Mouse (Mus musculus): ENCODE measurements around the gene H2-Aa. TPM values are rescaled to one million over a fixed set of nuclear protein-coding genes. Genes with fewer than 3 reads are reported as not detected.

H2-Aa gene
- polyA plus RNA-seq, 1 experiment = not detected

DNA sequence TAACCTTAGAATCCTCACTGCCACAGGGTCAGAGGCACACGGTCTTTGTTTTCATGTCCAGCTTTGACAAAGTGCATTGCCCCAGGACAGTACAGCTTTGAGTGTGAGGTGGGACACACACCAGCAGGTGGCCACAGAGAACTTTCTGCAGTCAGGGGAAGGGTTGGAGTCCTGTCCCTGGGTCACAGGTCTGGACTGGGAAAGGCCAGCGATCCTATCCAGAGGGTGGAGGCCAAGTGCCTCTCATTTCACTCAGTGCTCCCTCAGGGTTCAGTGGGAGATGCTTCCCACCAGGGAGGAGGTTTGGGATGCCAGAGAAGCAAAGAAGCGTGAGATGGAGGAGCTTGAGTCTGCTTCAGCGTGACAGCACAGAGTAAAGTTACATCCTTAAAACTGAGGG lies 36.0 kb downstream of the H2-Aa start:
- TF ChIP-seq GATA1 (IDR thresholded peaks at IDR 0.05; ENCODE audit: low read length) = no peak

DNA sequence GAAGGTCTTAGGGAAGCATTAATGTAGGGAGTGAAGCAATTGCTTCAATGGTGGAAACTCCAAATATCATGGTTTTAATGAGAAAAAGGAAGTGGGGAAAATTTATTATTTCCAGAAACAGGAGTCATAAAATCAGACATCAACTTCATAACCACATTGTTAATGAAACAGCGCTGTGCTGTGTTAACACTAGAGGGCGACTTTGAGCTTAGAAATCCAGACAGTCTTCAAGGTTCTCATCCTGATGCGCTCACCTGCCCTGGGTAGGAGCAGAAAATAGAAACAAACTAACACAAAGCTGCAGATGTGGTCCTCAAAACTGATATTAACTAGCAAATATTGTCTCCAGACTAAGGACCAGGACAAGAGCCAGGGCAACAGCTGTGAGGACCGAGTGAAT lies 37.7 kb downstream of the H2-Aa start:
- TF ChIP-seq GATA1 (IDR thresholded peaks at IDR 0.05; ENCODE audit: low read length) = no peak

DNA sequence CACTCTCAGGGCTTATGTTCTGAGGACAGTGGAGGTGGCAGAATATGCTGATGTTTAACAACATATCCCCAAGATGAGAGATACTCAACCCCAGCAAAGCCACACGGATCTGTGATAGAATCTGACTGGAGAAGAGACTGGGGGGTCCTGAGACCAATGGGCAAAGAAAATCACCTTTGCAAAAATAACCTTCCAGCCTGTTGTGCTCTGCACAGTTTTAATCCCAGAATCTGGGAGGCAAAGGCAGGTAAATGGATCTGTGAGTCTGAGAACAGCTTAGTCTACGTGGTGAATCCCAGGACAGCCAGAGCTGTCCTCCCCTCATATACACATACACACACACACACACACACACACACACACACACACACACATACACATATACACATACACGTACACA lies 38.3 kb downstream of the H2-Aa start:
- no peak for TF ChIP-seq GATA1 (IDR thresholded peaks at IDR 0.05; ENCODE audit: low read length)

DNA sequence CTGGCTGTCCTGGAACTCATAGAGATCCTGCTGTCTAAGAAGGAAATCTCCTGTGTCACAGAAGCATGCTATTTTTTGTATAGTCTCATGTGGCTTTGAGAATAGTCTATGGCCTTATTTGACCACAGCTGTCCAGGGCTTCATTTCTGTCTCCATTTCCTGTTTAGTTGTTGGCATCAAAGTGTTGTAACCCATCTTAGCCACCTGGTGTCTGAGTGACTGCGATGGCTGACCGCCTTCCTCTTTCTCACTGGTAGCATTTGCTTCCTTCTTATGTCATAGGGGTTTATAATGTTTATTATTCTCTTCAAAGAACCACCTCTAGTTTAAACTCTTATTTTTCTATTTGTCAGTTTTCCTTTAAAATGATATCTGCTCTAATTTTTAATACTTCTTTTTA lies 38.9 kb downstream of the H2-Aa start:
- TF ChIP-seq GATA1 (IDR thresholded peaks at IDR 0.05; ENCODE audit: low read length) = no peak

DNA sequence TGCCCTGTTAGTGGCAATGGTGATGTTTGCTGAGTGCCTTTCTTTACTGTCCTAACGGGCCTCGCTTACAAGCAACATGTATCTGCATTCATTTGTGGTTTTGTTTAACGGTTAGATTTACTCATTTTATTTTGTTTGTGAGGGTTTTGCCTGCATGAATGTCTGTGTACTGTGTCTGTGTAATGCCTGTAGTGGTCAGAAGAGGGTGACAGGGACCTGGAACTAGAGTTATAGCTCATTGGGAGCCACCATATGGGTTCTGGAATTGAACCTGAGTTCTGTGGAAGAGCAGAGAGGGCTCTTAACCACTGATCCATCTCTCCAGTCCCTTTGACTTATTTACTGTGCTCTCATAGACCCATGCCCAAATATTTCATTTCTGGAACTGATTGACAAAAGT lies 40.6 kb downstream of the H2-Aa start:
- TF ChIP-seq GATA1 (IDR thresholded peaks at IDR 0.05; ENCODE audit: low read length) = no peak

DNA sequence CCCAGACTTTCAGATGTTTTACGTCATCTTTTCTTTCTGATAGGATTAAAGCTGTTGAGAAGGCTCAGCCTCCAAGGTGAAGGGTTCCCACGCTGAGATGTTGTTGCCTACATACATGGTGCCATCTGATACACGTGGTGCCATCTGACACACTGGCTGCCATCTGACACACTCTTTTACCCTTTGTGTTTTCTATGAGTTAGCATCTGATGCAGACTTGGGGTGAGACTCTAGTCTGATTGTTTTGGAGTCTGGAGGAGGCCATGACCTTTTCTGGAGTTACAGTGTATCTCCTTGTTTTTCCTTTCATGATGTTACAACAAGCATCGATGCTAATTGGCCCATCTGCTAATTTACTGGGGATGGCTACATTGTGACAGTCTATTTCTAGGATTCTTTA lies 43.0 kb downstream of the H2-Aa start:
- TF ChIP-seq GATA1 (IDR thresholded peaks at IDR 0.05; ENCODE audit: low read length) = no peak

DNA sequence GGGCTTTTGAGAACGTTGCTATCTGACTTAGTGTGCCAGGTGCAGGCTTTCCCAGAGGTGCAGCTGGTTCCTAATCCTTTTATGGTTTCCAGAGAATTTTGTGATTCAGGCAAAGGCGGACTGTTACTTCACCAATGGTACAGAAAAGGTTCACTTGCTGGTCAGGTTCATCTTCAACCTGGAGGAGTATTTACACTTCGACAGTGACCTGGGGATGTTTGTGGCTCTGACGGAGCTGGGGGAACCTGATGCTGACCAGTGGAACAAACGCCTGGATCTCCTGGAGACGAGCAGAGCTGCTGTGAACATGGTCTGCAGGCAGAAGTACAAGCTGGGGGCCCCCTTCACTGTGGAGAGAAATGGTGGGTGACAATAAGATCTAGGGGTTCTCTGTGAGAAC lies 46.7 kb downstream of the H2-Aa start:
- TF ChIP-seq GATA1 (IDR thresholded peaks at IDR 0.05; ENCODE audit: low read length) = no peak

DNA sequence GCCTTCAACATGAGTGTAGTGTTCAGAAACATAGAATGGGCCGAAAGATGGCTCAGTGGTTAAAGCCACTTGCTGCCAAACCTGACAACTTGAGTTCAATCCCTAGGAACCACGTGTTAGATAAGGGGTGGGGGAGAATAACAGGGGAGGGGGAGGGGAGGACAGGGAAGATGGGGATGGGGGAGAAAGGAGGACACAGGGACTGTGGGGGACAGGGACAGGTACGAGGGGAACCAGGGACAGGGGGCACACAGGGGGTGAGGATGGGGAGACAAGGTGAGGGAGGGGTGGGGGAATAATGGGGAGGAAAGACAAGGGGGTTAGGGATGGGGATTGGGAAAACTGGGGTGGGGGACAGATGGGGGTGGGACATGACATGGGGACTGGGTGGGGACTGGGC lies 47.3 kb downstream of the H2-Aa start:
- no peak for TF ChIP-seq GATA1 (IDR thresholded peaks at IDR 0.05; ENCODE audit: low read length)

DNA sequence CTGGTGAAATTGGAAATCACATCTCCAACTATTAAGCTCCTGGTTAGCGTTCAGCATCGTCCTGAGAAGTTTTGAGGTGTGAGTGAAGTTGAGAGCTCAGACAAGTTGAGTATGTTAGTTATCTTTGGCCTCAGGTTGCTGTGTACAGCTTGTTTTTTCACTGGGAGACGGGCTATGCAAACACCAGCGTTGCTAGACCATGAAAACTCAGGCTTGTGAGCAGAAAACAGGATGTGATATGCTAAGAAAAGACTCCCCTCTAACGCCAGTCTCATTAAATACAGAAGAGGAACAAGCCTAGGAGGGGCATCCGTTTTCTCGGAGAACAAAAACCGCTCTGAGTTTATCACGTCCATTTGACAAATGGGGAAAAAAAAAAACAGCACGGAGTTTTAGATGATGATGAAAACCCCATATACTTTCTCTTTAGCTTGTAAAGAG lies 48.0 kb downstream of the H2-Aa start:
- TF ChIP-seq GATA1 (IDR thresholded peaks at IDR 0.05; ENCODE audit: low read length) = no peak

DNA sequence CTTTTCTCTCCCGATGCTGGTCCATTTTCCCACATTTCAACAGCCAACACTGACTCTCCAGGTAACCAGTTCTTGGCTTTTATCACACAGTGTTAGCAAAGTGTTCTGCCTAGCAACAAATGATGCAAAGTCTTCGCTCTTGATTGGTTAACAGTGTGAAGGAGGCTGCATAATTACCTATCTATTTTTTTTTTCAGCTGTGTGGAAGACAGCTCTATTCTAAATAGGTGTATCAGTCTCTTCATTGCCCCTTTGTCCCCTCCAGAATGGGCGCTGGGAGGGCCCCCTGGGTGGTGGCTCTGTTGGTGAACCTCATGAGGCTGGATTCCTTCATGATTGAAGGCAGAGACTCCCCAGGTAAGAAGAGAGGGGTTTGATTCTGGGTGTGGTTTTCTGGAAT lies 48.9 kb downstream of the H2-Aa start, which contains the start of gene H2-Ob:
H2-Ob (plus strand) TSS at position 198 of the 400 bp plus-strand sequence.
- no peak for TF ChIP-seq GATA1 (IDR thresholded peaks at IDR 0.05; ENCODE audit: low read length)

DNA sequence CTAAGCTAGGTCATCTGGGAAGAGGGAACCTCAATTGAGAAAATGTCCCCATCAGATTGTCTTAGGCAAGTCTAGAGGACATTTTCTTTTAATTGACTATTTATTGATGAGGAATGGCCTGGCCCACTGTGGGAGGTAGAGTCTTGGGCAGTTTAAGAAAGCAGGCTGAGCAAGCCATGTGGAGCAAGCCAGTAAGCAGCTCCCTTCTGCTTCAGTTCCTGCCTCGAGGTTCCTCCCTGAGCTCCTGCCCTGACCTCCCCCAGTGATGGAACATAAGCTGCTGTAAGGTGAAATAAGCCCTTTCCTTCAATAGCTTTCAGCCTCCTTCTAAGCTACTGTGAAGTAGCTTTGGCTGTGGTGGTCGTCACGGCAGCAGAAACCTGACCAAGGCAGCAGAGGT lies 49.9 kb downstream of the H2-Aa start:
- no peak for TF ChIP-seq GATA1 (IDR thresholded peaks at IDR 0.05; ENCODE audit: low read length)

DNA sequence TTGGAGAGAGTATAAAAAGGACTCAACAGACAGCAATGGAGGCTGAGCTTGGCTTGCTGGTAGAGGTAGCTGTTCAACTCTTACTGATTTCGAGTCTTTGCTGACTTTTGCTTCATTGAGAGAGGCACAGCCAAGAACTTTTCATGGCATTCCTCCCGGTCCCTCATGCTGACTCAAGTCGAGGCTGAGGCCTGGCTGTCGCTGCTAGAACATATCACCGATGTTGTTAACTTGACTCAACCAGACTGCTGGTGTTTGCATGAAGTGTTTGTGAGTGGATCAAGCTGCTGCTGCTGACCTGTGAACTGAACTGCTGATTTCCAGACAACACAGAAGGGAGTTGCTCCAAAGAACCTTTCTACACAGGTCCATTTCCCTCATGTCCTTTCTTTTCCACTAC lies 50.9 kb downstream of the H2-Aa start:
- TF ChIP-seq GATA1 (IDR thresholded peaks at IDR 0.05; ENCODE audit: low read length) = no peak

DNA sequence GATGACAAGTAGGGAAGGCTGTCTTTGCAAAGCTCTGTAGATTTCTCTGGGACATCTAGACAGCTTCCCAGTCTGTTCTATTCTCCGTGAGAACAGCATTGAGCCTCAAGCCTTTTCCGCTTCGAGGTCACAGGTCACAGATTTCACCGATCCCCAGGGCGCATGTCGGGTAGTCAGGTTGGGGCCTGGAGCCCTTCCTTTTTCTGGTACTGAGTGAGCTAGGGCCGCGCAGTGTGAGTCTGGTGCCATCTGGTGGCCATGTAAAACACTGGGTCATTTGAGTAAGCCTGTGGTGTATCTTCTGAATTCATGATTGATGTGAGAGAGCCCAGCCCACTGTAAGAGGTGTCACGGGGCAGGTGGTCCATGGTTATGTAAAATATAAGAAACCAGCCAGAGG lies 52.7 kb downstream of the H2-Aa start:
- no peak for TF ChIP-seq GATA1 (IDR thresholded peaks at IDR 0.05; ENCODE audit: low read length)

Other genes with a start within 250 kb of the H2-Aa start
- 0.96 and 1.5 TPM in 2 replicates for gene Col11a2, start 248.4 kb downstream of the H2-Aa start, polyA plus RNA-seq (2012)
- not detected in 2 replicates for gene H2-Oa, start 195.5 kb downstream of the H2-Aa start, polyA plus RNA-seq (2012)
- 2.0 and 2.6 TPM in 2 replicates for gene H2-DMa, start 168.3 kb downstream of the H2-Aa start, polyA plus RNA-seq (2012)
- gene Brd2, start 165.2 kb downstream of the H2-Aa start, polyA plus RNA-seq (2012) = 215 and 310 TPM in 2 replicates
- not detected in 2 replicates for gene H2-DMb2, start 144.5 kb downstream of the H2-Aa start, polyA plus RNA-seq (2012)
- gene H2-DMb1, start 134.8 kb downstream of the H2-Aa start, polyA plus RNA-seq (2012) = 0.10 TPM in 1 of 2 replicates, not detected in the other
- gene Tap1, start 100.3 kb downstream of the H2-Aa start, polyA plus RNA-seq (2012) = 1.1 and 1.4 TPM in 2 replicates
- gene Psmb9, start 100.1 kb downstream of the H2-Aa start, polyA plus RNA-seq (2012) = 0.27 and 0.33 TPM in 2 replicates
- not detected in 2 replicates for gene Psmb8, start 90.1 kb downstream of the H2-Aa start, polyA plus RNA-seq (2012)
- 37.0 and 46.3 TPM in 2 replicates for gene Tap2, start 84.3 kb downstream of the H2-Aa start, polyA plus RNA-seq (2012)
- gene H2-Ob, start 48.9 kb downstream of the H2-Aa start, polyA plus RNA-seq (2012) = not detected in 2 replicates
- gene H2-Ab1, start 30.1 kb downstream of the H2-Aa start, polyA plus RNA-seq (2012) = not detected in 2 replicates
- not detected in 2 replicates for gene H2-Eb1, start 18.0 kb upstream of the H2-Aa start, polyA plus RNA-seq (2012)
- gene H2-Eb2, start 37.8 kb upstream of the H2-Aa start, polyA plus RNA-seq (2012) = not detected in 2 replicates
- gene Btnl2, start 67.0 kb upstream of the H2-Aa start, polyA plus RNA-seq (2012) = not detected in 2 replicates
- not detected in 2 replicates for gene Btnl1, start 89.3 kb upstream of the H2-Aa start, polyA plus RNA-seq (2012)
- not detected in 2 replicates for gene BC051142, start 111.0 kb upstream of the H2-Aa start, polyA plus RNA-seq (2012)
- gene Btnl4, start 189.5 kb upstream of the H2-Aa start, polyA plus RNA-seq (2012) = not detected in 2 replicates
- gene Btnl6, start 229.5 kb upstream of the H2-Aa start, polyA plus RNA-seq (2012) = not detected in 2 replicates

Data from G1E-ER4 (cell line).